Mouse (Mus musculus) midbrain, postnatal 0 days (tissue): ENCODE data around the gene Tmem82. TPM values are rescaled to one million over a fixed set of nuclear protein-coding genes. Genes with fewer than 3 reads are reported as not detected.
A peak's percentile ranks its signal among the peaks of the same experiment; 100 is the strongest.

Experiments
- ATAC-seq: fragments of 200-750 bp; cut with Nextera tagmentation; 2 replicates; pipeline ENCODE4 v1.8.0; 2017; ENCODE audit warnings: moderate number of reproducible peaks, mild to moderate bottlenecking, moderate TSS enrichment, moderate library complexity; ENCODE audit not compliant: low FRiP score
- DNase-seq: peaks from one replicate; pipeline ENCODE4 v3.0.0-alpha.2; 2015; ENCODE audit warnings: low spot score
- H3K27ac ChIP-seq: fragments of 300-500 bp; sonication (generic); 2 replicates; pipeline ENCODE4 v1.5.1; 2014; ENCODE audit warnings: low read depth, mild to moderate bottlenecking, low read length, mixed read lengths
- H3K27me3 ChIP-seq: fragments of 300-500 bp; sonication (generic); 2 replicates; pipeline ENCODE4 v1.6.1; 2014; ENCODE audit warnings: low read length, control low read depth, mixed read lengths; ENCODE audit not compliant: insufficient read depth
- H3K36me3 ChIP-seq: fragments of 300-500 bp; sonication (generic); 2 replicates; pipeline ENCODE4 v1.6.1; 2014; ENCODE audit warnings: low read length, control low read depth, mixed read lengths; ENCODE audit not compliant: insufficient read depth
- H3K4me1 ChIP-seq: fragments of 300-500 bp; sonication (generic); 2 replicates; pipeline ENCODE4 v1.6.1; 2014; ENCODE audit warnings: mild to moderate bottlenecking, control low read depth, antibody characterized with exemption, low read length, mixed read lengths; ENCODE audit not compliant: insufficient read depth
- H3K4me2 ChIP-seq: fragments of 300-500 bp; sonication (generic); 2 replicates; pipeline ENCODE4 v1.6.1; 2014; ENCODE audit warnings: low read depth, mild to moderate bottlenecking, low read length, mixed read lengths; ENCODE audit not compliant: poor library complexity, severe bottlenecking
- H3K4me3 ChIP-seq: fragments of 300-500 bp; sonication (generic); 2 replicates; pipeline ENCODE4 v1.5.1; 2014; ENCODE audit warnings: low read depth, mild to moderate bottlenecking, low read length, moderate library complexity
- H3K9ac ChIP-seq: fragments of 300-500 bp; sonication (generic); replicated peaks from 2 replicates; pipeline ENCODE4 v1.6.1; 2014; ENCODE audit warnings: mild to moderate bottlenecking, low read length, moderate library complexity, mixed read lengths; ENCODE audit not compliant: poor library complexity, severe bottlenecking
- H3K9me3 ChIP-seq: fragments of 300-500 bp; sonication (generic); 2 replicates; pipeline ENCODE4 v1.6.1; 2016; ENCODE audit warnings: low read length, control low read depth
- CTCF ChIP-seq: IDR thresholded peaks from 2 replicates; pipeline ENCODE4 v1.5.1; 2016; ENCODE audit warnings: antibody characterized with exemption, mild to moderate bottlenecking
- WGBS: fragments of 180-500 bp; shearing (Covaris S2); extraction: QIAGEN DNeasy Blood & Tissue Kit; methylation state at CpG from one replicate; pipeline ENCODE4 v1.1.7; 2014; 5-methylcytosine and 5-hydroxymethylcytosine counted together
- polyA plus RNA-seq: library from polyadenylated mRNA; unstranded; fragments of >200 nt; fragmentation: Nextera tagmentation; extraction: Ambion mirVana; gene quantifications from 2 replicates; pipeline ENCODE4 v1.2.1, GENCODE M21; 2015
- total RNA-seq: library from RNA; depleted of rRNA; stranded (reverse); fragments of >200 nt; gene quantifications from 2 replicates; pipeline ENCODE4 v1.2.3, GENCODE M21; 2014

Gene Tmem82
- total and polyA plus RNA-seq, 2 experiments from 2014 or later: 0.68 to 1.4 TPM

DNA sequence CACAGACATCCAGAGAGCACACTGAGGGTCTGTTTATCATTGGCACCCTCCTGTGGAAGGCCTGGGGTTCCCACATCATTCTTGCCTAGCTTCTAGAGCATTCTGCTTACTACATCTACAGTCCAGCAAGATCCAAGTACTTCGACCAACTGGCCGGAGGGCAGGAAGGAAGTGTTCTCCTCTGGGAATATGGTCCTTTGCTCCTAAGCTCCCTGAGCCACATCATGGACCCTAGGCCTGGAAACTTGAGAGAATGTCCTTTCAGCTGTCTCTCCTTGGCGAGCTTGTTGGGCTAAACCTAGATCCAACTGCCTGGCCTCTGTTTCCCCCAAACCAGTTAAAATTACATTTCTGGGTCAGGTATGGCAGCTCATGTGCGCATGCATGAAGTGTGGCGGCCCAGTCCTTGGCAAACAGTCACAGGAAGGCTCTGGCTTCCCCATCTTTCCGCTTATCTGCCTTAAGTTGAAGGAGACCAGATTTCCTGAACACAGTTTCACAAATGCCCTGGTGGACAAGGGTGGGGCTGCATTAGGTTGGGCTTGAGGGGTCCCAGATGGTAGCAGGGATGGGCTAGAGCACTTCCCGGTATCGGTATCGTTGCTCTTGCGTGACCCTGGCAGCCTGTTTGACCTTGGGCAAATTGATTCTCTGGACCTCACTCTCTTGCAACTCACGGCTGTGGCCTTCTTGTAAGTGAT lies 15.8 kb downstream of the Tmem82 start:
- H3K27ac ChIP-seq: no peak overlapping the region
- peaks cover 13% of the 10 kb centered on the region; the same call in 1 of the 2 replicates for H3K4me1 ChIP-seq
- no peak overlapping the region for H3K9ac ChIP-seq
- no peak for ATAC-seq
- no peaks in the 10 kb centered on the region for H3K36me3 ChIP-seq
- no peak overlapping the region for H3K4me2 ChIP-seq
- DNase-seq: no peak
- no peaks in the 10 kb centered on the region for H3K9me3 ChIP-seq
- 84% methylated on average over 11 of the region's 11 CpGs for WGBS
- TF ChIP-seq CTCF: no peak
- H3K27me3 ChIP-seq: no peaks in the 10 kb centered on the region
- H3K4me3 ChIP-seq: no peak overlapping the region

DNA sequence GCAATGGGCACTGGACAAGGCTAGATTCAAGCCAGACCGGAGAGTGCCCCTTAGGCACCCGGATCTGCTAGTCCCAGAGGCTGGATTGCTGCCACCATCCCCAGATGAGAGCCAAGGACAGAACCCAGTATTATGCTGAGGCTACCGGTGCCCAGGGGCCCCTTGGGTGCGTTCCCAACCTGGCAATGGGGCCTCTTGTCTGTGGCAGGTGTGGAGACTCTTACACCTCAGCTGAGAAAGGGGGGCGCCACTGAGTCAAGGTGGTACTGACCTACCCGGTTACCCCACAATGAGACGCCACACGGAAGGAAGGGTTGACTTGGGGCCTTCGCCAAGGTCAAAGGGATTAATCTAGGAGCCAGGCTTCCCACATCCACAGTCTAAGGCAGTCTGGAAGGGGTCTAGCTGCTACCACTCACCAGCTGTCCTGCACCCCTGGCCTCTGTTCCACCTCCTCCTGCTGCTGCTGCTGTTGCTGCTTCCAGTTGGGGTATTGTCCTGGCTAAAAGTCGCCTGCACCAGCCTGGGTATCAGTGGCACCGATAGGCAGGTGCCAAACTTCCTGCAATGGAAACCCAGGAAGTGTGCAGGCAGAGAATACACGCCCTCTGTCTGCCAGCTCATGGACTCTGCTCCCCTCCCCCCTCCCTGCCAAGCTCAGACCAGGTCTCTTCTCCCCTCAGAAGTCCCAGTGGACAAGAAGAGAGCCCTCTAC lies 17.1 kb downstream of the Tmem82 start:
- Histone ChIP-seq H3K9me3 (no peaks in the 10 kb centered on the region), H3K9ac (no peak overlapping the region), H3K4me2 (no peak overlapping the region), H3K4me3 (no peak overlapping the region), H3K4me1 (peaks cover 13% of the 10 kb centered on the region; the same call in 1 of the 2 replicates), H3K27ac (no peak overlapping the region), H3K36me3 (no peaks in the 10 kb centered on the region), H3K27me3 (no peaks in the 10 kb centered on the region)
- DNase-seq (no peak), ATAC-seq (no peak)
- no peak for TF ChIP-seq CTCF
- WGBS: 75% methylated on average over 12 of the region's 12 CpGs

DNA sequence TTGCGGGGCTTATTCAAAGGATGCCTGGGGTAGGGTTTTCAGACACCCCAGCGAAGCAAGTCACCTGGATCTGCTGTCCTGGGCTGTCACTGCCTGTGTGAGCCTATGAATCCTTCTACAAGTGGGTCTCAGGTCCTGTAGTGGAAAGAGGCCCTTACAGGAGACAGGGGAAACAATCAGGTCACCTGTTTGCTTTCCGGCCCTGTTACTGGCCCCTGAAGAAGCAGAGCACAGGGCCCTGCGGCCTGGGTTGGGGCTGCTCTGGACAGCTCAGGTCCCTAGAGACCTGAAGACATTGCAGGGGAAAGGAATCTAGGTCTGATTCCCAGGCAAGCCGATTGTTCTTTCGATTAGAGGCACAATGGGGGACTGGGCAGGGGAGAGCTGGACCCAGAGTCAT lies 18.1 kb downstream of the Tmem82 start:
- H3K27me3 ChIP-seq: no peaks in the 10 kb centered on the region
- peaks cover 13% of the 10 kb centered on the region; the same call in 1 of the 2 replicates for H3K4me1 ChIP-seq
- H3K9ac ChIP-seq: no peak overlapping the region
- no peaks in the 10 kb centered on the region for H3K9me3 ChIP-seq
- TF ChIP-seq CTCF: no peak
- peak overlapping the region; percentile 97 for H3K4me2 ChIP-seq
- ATAC-seq: peak; percentile 44
- H3K36me3 ChIP-seq: no peaks in the 10 kb centered on the region
- H3K27ac ChIP-seq: no peak overlapping the region
- peak overlapping the region; percentile 61; the same call in 1 of the 2 replicates for H3K4me3 ChIP-seq
- DNase-seq: no peak
- 25% methylated on average over 6 of the region's 6 CpGs for WGBS

DNA sequence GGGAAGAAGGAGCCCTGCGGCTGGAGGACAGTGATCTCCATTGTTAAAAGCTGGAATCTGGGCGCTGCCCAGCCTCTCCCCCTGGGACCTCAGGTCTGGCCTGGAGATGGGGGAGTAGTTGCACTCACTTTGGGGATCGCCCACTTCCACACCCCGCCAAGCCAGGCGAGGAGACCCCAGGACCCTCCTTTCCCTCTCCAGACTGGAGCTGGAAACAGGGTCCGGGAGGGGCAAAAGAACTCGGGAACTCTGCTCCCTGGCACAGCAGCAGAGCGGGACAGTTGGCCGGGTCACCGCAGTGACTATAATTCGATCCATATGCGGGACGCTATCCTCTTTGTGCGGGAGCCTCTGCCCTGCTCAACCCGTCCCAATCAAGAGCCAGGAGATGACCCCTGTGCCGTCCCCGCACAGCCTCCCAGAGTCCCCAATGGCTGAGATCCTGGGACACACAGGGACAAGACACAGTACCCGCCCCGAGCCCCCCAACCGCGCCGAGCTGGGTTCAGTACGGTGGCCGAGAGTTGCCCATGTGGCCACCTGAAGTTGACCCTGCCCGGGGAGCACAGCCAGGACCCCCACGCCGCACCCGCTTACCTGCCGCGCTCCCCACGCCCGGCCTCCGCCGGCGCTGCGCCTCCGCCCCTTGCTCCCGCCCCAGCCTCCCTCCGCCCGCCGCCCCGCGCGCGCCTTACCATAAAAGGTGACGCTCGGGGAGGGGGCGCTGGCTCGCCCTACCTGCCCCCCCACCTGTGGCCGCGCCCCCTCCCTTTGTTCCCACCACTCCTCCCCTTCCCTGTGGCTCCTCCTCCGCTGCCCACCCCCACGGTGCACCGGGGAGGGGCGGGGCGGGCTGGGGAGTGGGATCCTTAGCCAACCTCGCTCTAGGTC lies 18.9 kb downstream of the Tmem82 start:
- H3K27me3 ChIP-seq: no peaks in the 10 kb centered on the region
- H3K9me3 ChIP-seq: no peaks in the 10 kb centered on the region
- peak; percentile 59 for ATAC-seq
- peak overlapping the region; percentile 97 for H3K4me2 ChIP-seq
- WGBS: 0% methylated on average over 35 of the region's 57 CpGs
- peaks cover 13% of the 10 kb centered on the region; the same call in 1 of the 2 replicates for H3K4me1 ChIP-seq
- H3K36me3 ChIP-seq: no peaks in the 10 kb centered on the region
- no peak overlapping the region for H3K27ac ChIP-seq
- H3K9ac ChIP-seq: peak overlapping the region; percentile 70
- DNase-seq: no peak
- H3K4me3 ChIP-seq: peak overlapping the region; percentile 61
- no peak for TF ChIP-seq CTCF

DNA sequence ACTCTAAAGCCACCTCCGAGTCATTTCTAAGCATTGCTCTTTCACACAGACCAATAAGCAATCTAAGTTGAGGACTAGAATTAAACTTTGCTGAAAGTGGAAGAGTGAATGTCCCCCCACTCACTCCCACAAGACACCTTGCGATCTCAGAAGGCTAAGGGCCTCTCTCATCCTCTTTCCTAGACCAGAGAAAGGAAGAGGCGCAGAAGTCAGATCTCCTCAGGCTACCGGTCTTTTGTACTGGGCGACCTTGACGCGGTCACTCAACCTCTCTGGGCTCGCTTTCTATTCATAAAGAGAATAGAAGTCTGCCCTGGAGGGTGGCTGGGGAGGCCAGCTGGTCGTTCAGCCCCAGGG lies 19.6 kb downstream of the Tmem82 start:
- ATAC-seq (no peak), DNase-seq (no peak)
- Histone ChIP-seq H3K36me3 (no peaks in the 10 kb centered on the region), H3K27ac (no peak overlapping the region), H3K4me2 (peak overlapping the region; percentile 97), H3K27me3 (no peaks in the 10 kb centered on the region), H3K4me1 (peaks cover 13% of the 10 kb centered on the region; the same call in 1 of the 2 replicates), H3K4me3 (peak overlapping the region; percentile 61), H3K9me3 (no peaks in the 10 kb centered on the region), H3K9ac (peak overlapping the region; percentile 70)
- no peak for TF ChIP-seq CTCF
- 4% methylated on average over 9 of the region's 9 CpGs for WGBS
